Mouse (Mus musculus): Measurements from ENCODE around the gene Lpin1.

DNA sequence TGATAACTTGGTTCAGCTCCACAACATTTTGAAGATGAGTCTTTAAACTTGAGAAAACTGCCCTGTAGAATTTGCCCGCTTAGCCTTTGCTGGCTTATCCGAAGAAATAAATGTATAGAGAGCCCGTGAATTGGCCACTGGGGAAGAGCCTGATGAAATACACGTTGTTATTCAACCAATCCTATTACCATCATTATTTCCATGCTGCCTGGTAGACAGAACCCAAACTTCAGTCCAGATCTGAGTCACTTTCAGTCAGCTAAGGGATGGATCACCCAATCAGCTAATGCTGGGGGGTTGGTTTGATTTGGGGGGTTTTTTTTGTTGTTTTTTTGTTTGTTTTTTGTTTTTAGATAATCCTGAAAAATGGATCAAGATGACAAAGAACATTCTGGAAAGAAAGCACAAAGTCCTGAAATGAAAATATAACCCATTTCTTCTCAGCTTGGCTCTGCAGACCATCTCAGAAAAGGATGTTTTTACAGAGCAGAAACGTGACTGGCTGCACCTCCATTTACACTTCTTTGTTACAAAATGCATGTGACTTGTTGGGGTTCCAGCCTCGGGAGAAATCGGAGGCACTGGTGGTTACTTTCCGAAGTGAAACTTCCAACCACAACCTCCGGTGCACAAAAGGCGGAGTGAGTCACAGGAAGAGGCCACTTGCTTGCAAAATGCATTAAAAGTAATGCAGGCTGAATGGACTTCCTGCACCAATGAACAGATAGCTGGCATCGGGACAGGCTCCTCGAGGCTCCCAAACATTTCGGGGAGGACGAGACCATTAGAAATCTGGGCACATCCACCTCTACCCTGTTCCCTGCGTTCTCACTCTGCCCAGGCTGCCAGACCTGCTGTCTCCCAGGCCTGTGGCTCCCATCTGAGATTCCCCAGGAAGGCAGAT is 78.6 kb downstream of the Lpin1 start:
- TF ChIP-seq CTCF (conservative IDR thresholded peaks at IDR 0.05; ENCODE audit: insufficient read depth, insufficient read length, low read depth, low read length) (no peak), POLR2A (IDR thresholded peaks at IDR 0.05; ENCODE audit: low read depth, low read length) (no peak)
